Mouse (Mus musculus) layer of hippocampus, adult 9-10 months (tissue): ENCODE measurements at regions not wholly inside any gene's neighbourhood (a gene's known extent, or its start where the extent isn't known, plus 50 kb on each side); places are given as distances from the start of the nearest gene placed in this dataset.
A peak's percentile ranks its signal among the peaks of the same experiment; 100 is the strongest.

Source experiments
- DNase-seq: peaks from one replicate; pipeline ENCODE4 v3.0.0; 2022; ENCODE audit warnings: low spot score

GRCm38 (mm10) chr12:104567622-104568021 lies 94.5 kb upstream of the Gsc start:
- DNase-seq: no peak

- DNase-seq: no peak
These were observed 89.8 kb upstream of the Gsc start for GRCm38 (mm10) chr12:104562961-104563360.

GRCm38 (mm10) chr12:104560934-104561565 lies 87.9 kb upstream of the Gsc start:
- DNase-seq: no peak

GRCm38 (mm10) chr12:104557761-104558160 lies 84.6 kb upstream of the Gsc start:
- peak; percentile 11 for DNase-seq

- DNase-seq: no peak
These were observed 84.2 kb upstream of the Gsc start for GRCm38 (mm10) chr12:104557307-104557706.

- DNase-seq: no peak
These were observed 75.5 kb upstream of the Gsc start for GRCm38 (mm10) chr12:104548586-104548985.

GRCm38 (mm10) chr12:104547561-104547960 lies 74.4 kb upstream of the Gsc start:
- DNase-seq: no peak

- DNase-seq: no peak
These were observed 73.1 kb upstream of the Gsc start for GRCm38 (mm10) chr12:104545993-104546769.

- no peak for DNase-seq
These were observed 66.8 kb upstream of the Gsc start for GRCm38 (mm10) chr12:104539911-104540310.

GRCm38 (mm10) chr12:104538436-104538835 lies 65.3 kb upstream of the Gsc start:
- DNase-seq: no peak

GRCm38 (mm10) chr12:104531512-104532447 lies 58.6 kb upstream of the Gsc start:
- no peak for DNase-seq

GRCm38 (mm10) chr12:104530586-104530985 lies 57.5 kb upstream of the Gsc start:
- no peak for DNase-seq
